Mouse (Mus musculus) retina, adult 2 months (tissue): ENCODE measurements around the gene Gtf3a.
"Not testable (repeated sequence)": the region's sequence is repeated elsewhere in the genome, so short reads cannot be mapped to it uniquely, and the experiment has no call there.

Experiments used
- DNase-seq: peaks from one replicate; pipeline ENCODE4 v3.0.0-alpha.2; 2012; ENCODE audit warnings: low read depth, low spot score

Gene Gtf3a

GRCm38 (mm10) chr5:146937541-146938503 is 10.6 kb upstream of the Gtf3a start:
- no peak for DNase-seq

GRCm38 (mm10) chr5:146939109-146939796 is 9.2 kb upstream of the Gtf3a start:
- DNase-seq, result no peak

GRCm38 (mm10) chr5:146940219-146940618 is 8.2 kb upstream of the Gtf3a start:
- peak; percentile 26 for DNase-seq

DNA sequence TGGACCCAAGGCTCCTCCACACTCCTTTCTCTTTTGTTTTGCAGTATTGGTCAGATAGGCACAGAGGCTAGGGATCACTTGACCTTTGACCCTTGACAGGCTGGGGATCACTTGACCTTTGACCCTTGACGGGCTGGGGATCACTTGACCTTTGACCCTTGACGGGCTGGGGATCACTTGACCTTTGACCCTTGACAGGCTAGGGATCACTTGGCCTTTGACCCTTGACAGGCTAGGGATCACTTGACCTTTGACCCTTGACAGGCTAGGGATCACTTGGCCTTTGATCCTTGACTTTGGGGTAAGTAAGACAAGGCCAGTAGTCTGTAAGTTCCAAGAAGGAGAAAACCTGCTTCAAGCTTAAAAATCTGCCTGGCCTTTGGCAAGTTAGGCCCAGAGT is 6.5 kb upstream of the Gtf3a start:
- not testable (repeated sequence) for DNase-seq

DNA sequence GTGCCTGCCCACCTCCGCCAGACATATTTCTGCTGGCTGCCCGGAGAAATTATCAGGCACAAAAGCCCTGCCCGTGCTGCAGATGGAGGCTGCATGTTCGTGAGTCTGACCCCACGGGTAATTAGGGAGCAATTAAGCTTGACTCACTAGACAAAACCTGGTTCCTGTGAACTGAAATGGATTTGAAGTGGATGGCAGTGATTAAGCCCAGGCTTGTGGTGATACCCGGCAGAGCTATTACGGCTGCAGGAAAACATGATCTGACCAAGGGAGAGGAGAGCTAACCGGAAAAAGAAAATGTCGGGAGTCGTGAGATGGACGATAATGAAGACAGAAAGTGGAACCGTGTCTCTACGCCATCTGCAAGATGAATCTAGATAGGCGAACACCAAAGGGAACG is 5.5 kb upstream of the Gtf3a start:
- DNase-seq, result no peak

DNA sequence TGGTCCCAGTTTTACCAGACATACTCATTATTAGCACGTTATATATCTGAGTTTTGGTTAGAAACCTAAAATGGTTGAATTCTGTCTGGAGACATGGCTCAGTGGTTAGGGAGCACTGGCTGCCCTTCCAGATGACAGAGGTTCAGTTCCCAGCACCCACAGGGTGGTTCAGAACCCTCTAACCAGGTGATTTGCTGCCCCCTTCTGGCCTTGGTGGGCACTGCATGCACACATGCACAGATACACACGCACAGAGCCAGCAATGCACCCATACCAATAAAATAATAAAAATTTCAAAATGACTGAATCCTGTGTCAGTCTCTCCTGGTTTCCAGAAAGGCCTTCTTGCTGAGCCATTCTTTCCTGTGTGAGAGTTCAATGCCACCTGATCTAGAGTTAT is 3.9 kb upstream of the Gtf3a start:
- DNase-seq, result no peak

- no peak for DNase-seq
Observed at GRCm38 (mm10) chr5:146946682-146947081, 1.8 kb upstream of the Gtf3a start.

DNA sequence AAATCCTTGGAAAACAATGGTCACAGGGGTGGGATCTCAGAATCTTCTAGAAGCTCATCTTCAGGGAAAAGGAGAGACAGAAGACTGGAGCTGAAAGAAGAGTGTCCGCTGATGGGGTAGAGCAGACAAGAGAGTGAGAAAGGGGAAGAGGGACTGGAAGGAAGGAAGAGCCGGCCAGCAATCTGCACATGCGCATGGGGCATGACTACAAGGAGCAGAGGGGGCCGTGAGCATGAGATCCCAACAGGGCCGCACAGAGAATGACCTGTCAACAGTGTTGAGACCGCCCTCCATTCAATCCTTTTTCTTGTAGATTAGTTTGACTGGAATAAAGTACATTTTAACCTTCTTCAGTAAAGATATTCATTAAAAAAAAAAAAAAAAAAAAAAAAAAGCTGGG is 960 bp upstream of the Gtf3a start:
- DNase-seq, result no peak

GRCm38 (mm10) chr5:146948041-146948507 is 383 bp upstream of the Gtf3a start:
- DNase-seq, result no peak

DNA sequence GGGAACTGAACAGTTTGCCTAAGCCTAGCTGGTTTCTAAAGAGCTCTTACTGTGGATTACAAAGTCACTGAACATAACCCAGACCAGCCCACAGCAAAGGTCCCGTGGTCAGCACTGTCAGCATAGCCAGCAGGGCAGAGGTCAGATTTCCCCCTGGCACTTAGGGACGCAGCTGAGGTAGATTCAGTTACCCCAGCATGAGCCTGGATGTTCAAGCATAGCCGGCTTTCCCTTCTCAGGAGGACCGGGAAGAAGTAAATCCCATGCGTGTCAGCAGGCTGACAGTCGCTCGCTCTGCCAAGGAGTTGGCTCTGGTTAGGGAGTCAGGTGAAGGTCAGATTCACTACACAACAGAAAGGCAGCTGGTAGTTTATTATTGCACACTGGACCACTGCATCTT is 6.1 kb downstream of the Gtf3a start:
- DNase-seq, result no peak

- no peak for DNase-seq
Observed at GRCm38 (mm10) chr5:146955651-146956050, 7.2 kb downstream of the Gtf3a start.

GRCm38 (mm10) chr5:146956678-146957077 is 8.2 kb downstream of the Gtf3a start:
- no peak for DNase-seq

- DNase-seq, result peak; percentile 80
Observed at GRCm38 (mm10) chr5:146963118-146963936, 14.9 kb downstream of the Gtf3a start, which contains the start of gene Mtif3. TSS of gene Mtif3 (minus strand) at chr5:146963800.

- no peak for DNase-seq
Observed at GRCm38 (mm10) chr5:146963937-146964278, 15.5 kb downstream of the Gtf3a start.

DNA sequence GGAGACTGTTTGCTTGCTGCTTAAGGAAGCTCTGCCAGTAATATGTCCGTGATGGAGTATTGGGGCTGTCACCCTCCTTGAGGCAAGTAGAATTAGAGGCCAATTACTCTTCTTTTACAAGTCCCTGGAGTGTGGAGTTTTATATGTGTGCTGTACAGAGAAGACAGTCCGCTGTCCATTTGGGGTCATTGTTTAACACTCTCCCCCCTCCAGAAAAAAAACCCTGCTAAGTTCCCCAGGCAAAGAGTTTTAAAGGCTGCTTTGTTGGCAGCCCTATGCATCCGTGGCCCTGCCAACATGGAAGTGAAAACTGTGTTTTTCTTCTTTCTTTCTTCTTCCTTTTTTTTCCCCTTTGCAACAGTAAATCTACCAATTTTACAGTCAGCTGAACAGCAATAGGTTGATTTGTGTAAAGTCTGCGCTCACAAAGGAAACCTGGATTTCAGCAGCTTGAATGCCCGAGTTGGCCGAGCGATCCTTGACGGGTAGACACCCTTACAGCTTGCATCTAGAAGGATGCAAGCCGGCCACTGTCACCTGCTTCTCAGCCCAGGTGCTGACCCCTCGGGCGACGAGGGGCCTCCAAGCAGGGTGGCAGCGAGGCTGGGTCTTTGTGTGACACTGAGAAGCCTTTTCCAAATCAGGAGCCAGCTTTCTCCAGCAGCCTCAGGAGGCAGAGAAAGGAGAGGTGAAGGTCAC is 20.4 kb downstream of the Gtf3a start:
- DNase-seq, result no peak

- DNase-seq, result no peak
Observed at GRCm38 (mm10) chr5:146971776-146972561, 23.5 kb downstream of the Gtf3a start.

- no peak for DNase-seq
Observed at GRCm38 (mm10) chr5:146973353-146973752, 24.9 kb downstream of the Gtf3a start.

DNA sequence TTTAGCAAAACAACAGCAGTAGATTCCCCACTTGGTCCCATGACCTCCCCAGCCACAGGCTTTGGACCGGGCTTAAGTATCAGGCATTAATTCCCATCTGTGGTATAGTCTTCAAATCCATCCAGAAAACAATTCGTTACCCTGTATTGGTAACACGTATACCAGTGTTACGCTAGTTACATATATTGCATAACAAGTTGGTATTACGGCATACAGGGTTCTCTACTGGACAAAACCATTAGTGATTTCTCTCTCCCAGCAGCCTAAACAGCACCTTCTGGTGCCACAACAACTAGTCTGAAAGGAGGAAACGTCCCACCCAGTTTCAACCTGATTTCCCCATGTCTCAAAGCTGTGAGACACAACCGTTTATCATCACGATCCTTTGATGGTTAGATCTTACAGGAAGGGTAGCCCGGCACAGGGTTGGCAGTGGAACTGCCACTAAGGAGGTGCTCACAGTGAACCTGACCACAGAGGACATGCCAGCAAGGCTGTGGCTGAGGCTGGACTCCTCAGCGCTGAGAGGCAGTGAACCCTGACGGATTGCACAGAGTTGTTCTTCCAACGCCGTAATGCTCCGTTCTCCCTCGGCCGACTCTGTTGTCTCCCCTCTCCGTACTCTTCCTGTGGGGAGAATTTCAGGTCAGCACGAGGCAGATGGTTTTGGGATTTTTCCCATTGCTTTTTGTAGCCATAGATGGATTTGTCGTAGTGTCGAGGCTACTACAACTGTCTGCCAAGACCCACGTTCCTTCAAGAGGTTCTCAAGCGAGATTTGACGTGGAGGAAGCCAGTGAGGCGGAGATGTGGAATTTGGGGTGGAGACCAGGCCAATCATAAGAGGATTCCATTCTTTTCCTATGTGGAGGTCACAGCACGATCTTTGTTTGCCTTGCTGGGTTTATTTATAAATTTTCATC is 25.7 kb downstream of the Gtf3a start:
- no peak for DNase-seq

GRCm38 (mm10) chr5:146974781-146975123 is 26.3 kb downstream of the Gtf3a start:
- no peak for DNase-seq
